Mouse (Mus musculus) left cerebral cortex, postnatal 25 days (tissue): ENCODE measurements around the gene Sipa1. TPM values are rescaled to one million over a fixed set of nuclear protein-coding genes. Genes with fewer than 3 reads are reported as not detected.

Source experiments
- DNase-seq, 2 experiments: peaks; one replicate each; pipeline ENCODE4 v3.0.0; 2022; ENCODE audit warnings: low spot score in 2 of 2, mixed read lengths in 1 of 2
- intact Hi-C: fragments of 180-260 bp; cut with DNase I; formaldehyde crosslinking; loops from one replicate; pipeline ENCODE4 v1.15.1; 2025
- total RNA-seq, 2 experiments: library from RNA; stranded (reverse); gene quantifications; 2 replicates each; pipeline ENCODE4 v1.2.3; 2021

Gene Sipa1
- total RNA-seq, 2 experiments from 2014 or later, result 14.5 to 18.7 TPM

DNA sequence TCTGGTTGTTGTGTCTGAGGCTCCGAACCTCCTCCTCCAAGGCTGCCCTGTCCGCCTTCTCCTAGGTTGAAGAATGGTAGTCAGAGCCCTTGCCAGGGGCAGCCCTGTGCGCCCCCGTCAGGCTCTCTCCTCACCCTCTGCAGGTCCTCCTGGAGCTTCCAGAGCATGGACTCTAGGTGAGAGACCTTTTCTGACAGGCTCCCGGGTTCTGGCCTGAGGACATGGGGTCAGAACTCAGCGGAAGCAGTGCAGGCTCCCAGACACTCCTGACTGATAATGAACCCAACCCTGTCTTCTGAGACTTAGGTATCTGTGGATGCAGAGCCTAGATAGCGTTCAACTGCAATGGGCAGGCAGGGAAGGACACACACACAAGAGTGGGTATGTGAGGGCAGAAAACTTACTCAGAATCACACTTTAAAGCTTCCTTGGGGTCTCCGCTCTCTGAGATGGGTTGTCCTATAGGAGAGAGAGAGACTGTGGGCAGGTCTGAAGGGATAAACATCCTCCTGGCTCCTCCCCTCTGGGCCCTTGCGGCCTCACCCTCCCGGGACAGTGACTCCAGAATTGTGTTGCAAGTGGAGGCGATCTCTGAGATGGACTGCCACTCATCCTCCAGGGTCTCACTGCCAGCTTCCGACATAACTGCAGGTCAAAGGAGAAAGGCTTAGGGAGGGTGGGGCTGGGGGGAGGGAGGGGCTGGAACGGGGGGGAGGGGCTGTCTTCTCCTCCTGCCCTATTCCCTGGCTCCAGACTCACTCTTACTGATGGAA is 11.8 kb downstream of the Sipa1 start:
- intact Hi-C loops, result no loop called here
- no peak for DNase-seq

DNA sequence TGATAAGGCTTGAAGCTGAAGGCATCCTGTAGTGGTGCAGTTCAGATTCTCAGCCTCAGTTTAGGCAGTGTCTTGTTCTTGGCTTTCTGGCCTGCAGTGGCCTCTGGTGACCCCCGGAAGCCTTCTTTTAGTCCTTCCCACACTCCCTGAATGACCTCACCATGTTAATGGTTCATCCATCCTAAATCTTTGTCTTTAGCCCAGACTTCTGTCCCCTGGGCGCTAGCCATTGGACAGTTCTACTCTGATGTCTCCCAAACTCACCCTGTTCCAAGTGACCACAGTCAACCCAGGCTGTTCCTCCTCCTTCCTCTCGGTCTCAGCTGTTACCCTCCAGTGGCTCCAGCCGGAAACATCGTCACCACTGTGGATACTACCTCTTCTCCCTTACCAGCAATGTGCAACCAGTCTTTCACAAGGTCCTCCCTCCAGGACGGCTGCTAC is 14.2 kb downstream of the Sipa1 start:
- DNase-seq, result no peak
- intact Hi-C loops, result no loop called here

DNA sequence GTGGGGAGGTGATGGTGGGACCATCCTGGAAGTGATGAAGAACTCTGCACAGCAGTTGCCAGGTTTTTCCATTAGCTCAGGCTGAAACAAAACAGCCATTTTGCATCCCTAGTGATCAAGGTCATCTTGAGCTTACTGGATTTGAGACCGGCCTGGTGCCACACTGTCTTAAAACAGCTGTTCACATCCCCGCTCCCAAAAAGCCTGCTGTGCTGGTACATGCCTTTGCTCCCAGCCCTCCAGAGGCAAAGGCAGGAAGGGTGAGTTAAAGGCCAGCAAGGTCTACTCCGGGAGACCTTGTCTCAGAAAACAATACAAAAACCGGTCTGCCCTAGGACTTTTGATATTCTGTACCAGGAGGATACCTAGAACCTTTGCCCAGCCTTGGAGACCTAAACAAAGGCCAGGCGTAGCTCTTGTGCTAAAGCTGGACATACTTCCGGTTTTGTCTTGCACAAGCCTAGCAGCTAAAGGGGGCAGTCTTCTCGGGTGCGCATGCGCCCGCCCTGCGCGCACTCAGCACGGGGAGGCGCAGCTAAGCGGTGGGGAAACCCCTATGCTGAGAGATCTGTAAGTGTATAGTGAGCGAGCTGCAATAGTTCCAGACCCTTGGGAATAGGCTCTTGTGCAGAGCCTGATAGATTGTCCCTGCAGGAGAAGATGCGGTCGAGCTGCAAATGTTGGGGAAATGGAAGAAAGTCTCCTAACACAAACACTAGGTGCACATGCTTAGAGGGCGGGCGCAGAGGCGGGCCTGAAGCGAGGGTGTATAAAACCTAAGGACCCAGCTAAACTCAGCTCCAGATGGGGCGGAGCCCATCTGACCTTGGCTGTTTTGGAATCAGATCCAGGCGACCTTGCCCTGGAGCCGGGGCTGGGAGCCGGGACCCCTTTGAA is 14.9 kb downstream of the Sipa1 start:
- peak; percentile 85 to 89 for DNase-seq
- intact Hi-C loops, result no loop called here

DNA sequence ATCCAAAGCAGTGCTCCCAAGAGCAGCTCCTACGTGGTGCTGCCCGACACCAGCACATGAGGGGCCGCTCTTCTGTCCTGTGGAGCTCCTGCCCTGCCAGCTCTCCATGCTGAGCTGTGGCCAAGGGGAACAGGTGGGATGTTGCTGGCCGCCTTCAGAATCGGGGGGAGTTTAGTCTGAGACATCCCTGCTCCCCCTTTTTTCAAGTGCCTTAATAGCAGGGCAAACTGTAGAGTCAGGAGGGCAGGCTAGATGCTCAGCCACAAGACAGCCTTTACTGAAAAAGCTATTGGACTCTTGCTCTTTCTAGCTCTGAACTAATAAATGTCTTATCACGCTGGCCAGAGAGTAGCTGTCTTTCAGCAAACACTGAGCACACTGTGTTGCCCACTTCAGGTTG is 15.7 kb downstream of the Sipa1 start:
- intact Hi-C loops, result no loop called here
- no peak for DNase-seq

DNA sequence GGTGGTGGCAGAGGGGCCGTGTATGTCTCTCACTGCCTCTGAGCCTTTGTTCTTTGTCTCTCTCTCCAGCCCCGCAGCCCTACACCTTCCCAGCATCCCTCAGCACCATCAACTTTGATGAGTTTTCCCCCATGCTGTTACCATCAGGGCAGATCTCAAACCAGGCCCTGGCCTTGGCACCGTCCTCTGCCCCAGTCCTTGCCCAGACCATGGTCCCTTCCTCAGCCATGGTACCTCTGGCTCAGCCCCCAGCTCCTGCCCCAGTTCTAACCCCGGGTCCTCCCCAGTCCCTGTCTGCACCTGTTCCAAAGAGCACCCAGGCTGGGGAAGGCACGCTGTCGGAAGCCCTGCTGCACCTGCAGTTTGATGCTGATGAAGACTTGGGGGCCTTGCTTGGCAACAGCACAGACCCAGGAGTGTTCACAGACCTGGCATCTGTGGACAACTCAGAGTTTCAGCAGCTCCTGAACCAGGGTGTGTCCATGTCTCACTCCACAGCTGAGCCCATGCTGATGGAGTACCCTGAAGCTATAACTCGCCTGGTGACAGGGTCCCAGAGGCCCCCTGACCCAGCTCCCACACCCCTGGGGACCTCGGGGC is 16.7 kb downstream of the Sipa1 start:
- intact Hi-C loops, result no loop called here
- DNase-seq, result no peak

DNA sequence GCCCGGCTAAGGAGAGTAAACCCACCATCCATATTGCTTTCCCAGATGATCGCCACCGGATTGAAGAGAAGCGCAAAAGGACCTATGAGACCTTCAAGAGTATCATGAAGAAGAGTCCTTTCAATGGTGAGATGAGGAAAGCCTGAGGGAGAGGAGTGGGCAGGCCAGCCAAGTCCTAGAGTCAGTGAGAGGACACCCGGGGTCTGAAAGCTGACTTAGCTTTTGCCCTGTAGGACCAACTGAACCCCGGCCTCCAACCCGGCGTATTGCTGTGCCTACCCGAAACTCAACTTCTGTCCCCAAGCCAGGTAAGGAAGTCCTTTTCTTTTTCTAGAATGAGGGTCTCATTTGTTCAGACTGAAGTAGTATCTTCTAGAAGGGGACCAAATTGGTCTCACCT is 18.2 kb downstream of the Sipa1 start:
- intact Hi-C loops, result no loop called here
- DNase-seq, result no peak

DNA sequence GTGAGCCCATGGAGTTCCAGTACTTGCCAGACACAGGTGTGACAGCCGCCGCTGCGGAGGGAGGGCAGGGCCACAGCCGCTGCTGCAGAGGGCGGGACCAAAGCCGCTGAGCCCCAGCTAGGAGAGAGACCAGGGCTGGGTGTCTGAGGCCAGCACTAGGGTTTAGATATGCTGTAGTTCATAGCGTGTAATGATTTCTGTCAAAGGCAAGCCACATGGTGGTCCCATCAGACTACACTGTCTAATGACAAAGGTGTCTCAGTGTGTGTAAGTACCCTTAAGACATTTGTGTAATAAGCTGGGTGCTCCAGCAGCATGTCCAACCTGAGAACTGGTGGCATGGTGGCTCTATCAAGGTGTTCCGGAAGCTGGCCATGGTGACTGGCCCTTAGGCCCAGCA is 21.9 kb downstream of the Sipa1 start:
- intact Hi-C loops, result no loop called here
- DNase-seq, result no peak

DNA sequence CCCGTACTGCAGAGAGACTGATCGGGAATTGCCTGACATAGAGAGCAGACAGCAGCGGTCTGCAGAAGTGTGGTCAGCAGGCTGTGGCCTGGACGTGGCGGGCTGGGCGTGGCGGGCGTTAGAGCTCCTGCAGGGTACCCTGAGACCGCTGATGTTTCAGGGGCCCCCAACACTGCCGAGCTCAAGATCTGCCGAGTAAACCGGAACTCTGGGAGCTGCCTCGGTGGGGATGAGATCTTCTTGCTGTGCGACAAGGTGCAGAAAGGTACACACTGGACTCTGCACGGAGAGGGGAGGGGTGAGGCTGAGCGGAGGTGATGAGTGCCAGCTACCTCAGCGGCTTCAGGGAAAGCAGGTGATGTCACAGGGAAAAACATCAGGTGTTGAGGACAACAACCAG is 22.5 kb downstream of the Sipa1 start:
- no peak for DNase-seq
- intact Hi-C loops, result no loop called here

DNA sequence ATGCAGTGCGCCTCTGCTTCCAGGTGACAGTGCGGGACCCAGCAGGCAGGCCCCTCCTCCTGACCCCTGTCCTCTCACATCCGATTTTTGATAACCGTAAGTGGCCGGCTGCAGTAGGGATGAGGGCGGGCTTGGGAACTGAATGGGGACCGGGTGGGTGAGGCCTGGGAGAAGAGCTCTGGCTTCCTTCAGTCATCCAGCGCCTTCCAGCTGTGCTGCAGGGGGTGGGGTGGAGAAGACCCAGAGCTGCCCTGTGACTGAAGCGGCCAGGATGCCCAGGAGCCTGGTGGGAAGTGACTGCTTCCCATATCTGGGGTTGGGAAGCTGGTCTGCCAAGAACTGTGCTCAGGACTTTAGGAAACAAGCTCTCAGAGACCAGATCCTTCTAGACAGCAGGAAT is 23.2 kb downstream of the Sipa1 start:
- no peak for DNase-seq
- intact Hi-C loops, result no loop called here

DNA sequence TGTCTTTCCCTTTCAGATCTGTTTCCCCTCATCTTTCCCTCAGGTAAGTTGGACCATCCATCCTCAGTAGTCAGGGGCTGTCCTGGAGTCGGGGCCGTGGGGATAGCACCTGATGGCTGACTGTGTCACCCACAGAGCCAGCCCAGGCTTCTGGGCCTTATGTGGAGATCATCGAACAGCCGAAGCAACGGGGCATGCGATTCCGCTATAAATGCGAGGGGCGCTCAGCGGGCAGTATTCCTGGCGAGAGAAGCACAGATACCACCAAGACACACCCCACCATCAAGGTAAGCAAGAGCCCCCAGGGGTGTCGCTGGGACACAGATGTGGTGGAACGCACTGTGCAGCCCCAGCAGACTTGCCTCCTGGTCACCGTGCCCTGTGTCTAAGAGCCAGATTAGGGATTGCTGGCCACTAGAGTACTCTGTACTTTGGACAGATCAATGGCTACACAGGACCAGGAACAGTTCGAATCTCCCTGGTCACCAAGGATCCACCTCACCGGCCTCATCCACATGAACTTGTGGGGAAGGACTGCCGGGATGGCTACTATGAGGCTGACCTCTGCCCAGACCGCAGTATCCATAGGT is 25.0 kb downstream of the Sipa1 start:
- no peak for DNase-seq
- intact Hi-C loops, result loop anchor here (5.0 kb wide), 1 partner anchor 36 kb away; the partner anchor contains the start of gene Rnaseh2c

DNA sequence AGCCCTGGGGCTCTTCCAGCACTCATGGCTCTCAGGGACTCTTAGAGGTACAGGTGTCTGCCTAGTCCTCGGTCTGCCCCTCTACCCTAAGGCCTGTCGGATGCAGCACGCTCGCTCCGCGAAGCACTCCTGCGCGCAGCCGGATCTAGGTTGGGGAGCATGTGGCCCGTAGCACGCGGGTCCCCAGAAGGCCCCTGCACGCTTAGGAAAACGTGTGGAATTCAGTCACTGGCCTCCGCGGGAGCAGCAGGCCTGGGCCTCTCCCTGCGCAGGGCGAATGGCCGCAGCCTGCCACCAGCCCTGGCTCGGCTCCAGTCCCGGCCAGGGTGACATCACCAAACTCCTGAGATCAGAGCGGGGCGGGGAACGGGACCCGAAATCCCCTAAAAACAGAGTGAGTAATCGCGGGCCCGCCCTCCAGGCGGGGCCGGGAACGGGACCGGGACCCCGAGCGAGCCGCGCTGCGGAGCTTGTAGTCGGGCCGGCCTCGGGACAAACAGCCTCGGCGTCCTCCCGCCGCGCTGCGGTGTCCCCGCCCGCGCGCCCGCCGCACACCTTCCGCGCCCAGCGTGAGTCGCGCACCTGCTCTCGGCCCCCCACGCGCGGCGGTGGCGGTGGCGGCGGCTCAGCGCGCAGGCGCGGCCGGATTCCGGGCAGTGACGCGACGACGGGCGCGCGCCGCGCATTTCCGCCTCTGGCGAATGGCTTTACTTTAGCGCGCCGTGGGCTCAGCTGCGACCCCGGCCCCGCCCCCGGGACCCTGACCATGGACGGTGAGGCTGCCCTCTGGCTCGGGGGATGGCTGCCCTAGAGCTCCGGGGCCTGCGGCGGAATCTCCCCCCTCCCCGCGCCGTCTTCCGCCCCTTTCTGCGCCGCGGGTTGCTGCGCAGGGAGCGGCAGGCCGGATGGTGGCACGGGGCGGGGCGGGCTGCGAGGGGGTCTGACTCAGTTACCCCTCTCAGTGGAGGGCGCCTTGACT is 26.1 kb downstream of the Sipa1 start, which contains the start of gene Rela:
Rela (plus strand) TSS at position 415 of the 979 bp plus-strand sequence.
- DNase-seq, result peak; percentile 88 to 93
- intact Hi-C loops, result loop anchor here (1.0 to 5.0 kb wide), 3 partner anchors 27 to 51 kb away; partner anchors contain the start of genes Kat5, Map3k11, Pcnx3 and Rnaseh2c

DNA sequence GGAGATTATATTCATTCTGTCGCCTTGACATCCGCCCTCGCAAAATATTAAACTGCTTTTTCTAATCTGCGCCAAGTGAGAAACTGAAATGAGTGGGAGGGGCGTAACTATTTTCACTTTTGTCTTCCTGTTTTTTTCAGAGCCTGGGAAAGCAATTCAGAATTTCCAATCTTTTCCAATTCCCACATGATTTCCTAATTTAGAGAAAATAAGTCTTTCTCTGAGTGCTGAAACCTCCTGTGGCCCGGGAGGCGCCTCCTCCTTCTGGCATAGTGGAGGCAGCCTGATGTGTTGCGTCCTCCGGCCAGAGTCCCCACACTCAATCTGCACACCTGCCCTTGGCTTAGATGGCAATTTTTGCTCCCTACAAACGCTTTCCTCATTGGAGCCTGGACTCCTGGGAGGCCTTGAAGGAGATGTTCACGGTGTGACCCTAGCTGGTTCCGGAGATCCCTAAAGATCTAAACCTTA is 26.9 kb downstream of the Sipa1 start:
- DNase-seq, result peak in 1 of 2 experiments; percentile 26
- intact Hi-C loops, result loop anchor here (1.0 to 5.0 kb wide), 3 partner anchors 26 to 52 kb away; partner anchors contain the start of genes Kat5, Map3k11, Pcnx3 and Rnaseh2c

DNA sequence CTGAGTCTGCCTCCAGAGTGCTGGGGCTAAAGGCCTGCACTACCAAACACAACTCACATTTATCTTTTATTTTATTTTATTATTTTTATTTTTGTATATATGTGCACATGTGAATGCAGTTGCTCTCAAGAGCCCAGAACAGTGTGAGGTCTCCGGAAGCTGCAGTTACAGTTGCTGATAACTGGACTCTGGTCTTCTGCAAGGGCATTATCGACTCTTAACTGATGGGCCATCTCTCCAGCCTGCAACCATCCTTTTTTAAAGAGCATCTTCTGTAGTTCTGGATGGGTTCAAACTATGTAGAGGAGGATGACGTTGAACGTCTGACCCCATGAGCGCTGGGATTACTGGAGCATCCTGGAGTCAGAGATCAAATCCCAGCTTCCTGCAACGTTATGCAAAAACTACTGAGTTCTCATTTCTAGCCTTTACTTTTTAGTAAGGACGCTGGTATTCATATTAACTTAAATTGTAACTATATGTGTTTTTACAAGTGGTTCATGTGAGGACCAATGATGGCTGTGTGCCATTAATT is 27.4 kb downstream of the Sipa1 start:
- no peak for DNase-seq
- intact Hi-C loops, result loop anchor here (2.0 to 5.0 kb wide), 2 partner anchors 34 to 53 kb away; partner anchors contain the start of genes Map3k11, Pcnx3 and Rnaseh2c

DNA sequence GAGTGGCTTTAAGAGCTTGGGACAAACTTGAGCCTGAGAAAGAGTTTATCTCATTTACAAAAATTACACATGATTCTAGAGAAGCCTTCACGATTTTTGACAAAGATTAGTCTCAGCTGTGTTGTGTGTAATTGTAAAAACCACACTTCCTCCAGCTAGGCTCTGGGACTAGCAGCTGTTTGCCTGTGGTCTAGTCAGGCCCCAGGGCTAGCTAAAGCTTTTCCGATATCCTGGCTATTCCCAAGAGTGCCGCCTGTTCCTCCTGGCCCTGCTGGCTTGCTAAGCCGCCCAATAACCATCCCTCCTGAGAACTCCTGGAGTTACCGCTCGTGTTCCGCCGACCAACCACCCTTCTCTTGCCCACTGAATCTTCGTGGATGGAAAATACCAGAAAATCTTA is 31.4 kb downstream of the Sipa1 start:
- DNase-seq, result no peak
- intact Hi-C loops, result no loop called here

DNA sequence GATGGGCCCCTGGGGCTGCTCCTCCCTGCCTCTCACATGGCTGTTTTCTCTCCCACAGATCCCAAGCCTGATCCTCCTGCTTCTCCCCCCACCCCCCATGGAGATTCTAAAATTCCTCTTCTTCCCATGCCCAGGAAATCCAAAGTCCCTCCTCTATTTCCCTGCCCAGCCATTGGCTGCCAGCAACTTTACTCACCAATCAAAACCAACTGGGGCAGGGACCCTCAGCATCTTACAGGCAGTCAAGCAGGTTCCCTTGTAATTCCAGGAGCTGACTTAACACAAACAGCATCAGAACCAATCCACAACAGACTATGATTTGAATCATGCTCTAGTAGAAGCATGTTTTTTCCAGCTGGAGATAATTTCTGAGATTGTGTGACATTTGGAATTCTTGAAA is 33.6 kb downstream of the Sipa1 start:
- intact Hi-C loops, result loop anchor here (2.0 kb wide), 1 partner anchor 17 kb away; no protein-coding TSS in a partner anchor
- no peak for DNase-seq

DNA sequence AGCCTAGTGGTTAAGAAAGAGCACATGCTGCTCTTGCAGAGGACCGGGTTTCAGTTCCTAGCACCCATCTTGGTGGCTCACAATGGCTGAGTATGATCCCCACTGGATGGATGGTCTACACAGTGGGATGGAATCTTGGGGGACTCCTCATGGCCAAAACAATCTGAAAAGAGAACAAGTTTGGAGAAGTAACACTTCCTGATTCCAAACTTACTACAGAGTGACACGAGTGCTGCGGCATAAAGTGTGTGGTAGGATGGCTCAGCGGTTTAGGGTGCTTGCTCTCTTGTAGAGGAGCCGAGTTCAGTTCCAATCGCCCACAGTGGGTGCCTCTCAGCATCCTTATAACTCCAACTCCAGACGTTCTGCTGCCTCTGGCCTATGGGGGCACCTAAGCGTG is 38.2 kb downstream of the Sipa1 start:
- no peak for DNase-seq
- intact Hi-C loops, result no loop called here

DNA sequence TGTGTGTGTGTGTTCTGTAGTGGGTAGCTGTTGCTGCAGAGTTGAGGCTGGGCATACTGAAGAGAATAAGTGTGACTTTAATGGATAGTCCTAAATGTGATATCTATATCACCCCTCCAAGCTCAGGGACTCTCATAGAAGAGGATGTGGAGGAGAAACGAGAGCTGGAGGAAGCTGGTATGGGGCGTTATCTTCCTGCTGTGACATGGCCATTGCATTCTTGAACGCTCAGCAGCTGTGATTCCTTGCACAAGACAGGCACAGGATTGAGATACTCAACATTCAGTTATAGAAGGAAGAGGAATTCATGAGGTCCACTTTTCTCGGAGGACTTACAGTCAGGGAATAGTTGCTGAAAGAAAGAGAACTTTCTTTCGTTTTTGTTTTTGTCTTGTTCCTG is 41.6 kb downstream of the Sipa1 start:
- intact Hi-C loops, result no loop called here

DNA sequence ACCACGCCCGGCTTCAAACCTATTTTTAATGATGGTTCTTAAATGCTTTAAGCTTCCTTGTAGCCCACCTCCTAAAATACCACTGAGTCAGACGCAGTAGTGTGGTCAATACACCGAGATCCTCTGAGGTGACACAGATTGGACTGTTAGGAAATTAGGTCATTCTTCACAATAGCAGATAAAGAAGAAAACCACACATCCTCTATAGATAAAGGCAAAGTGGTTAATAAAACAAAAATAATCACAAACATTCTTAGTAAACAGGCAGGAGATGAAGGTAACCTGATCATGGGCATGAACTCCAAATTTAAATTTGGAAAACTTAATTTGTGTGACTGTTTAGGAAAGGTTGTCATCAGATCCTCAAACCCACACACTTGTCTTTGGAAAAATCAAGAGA is 43.5 kb downstream of the Sipa1 start:
- DNase-seq, result no peak
- intact Hi-C loops, result no loop called here

More for the DNA sequence above, 41.6 kb downstream of the Sipa1 start:
- no peak for DNase-seq
